Mouse (Mus musculus) MEL-GATA-1-ER (cell line): Measurements from ENCODE around the gene Auts2.

ENCODE experiments used
- DNase-seq: peaks from one replicate; pipeline ENCODE4 v3.0.0-alpha.2; 2012; ENCODE audit warnings: low read depth; ENCODE audit errors: extremely low read depth

The Auts2 gene

DNA sequence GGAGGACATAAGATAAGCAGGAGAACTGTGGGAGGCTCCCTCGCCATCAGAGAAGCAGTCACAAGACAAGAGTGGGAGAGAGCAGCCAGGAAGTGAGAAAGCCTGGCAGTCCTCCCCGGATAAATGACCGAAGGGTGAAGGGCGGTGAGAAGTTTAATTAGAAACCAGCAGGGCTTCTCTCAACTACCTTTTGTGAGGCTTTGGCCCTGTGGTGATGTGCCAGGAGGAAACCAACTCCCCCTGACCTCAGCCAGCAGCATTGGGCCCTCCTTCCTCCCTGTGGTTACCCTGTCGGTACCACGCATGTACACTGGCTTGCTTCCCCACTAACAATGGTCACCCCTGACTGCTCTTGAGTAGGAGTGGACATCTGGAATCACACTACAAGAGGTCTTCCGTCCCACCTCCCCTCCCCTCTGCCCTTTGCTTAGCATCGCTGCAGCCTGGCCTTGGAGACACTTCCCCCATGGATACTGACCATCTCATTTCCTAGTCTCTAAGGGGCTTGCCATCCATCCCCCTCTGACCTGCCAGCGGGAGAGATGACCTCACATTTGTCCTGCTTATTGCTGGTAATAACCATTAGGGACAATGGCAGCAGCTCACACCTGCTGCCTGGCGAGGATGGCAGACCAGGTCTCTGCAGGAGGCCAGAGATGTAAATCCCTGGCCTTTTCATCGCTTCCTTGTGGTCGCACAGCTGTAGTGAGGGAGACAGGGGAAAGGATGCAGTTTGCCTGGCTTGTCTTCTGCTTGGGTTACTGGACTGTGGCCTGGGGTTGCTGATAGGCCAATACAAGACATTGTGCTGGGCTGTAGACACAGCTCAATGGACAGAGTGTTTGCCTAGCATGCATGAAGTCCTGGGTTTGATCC lies 958.6 kb downstream of the Auts2 start:
- no peak for DNase-seq

DNA sequence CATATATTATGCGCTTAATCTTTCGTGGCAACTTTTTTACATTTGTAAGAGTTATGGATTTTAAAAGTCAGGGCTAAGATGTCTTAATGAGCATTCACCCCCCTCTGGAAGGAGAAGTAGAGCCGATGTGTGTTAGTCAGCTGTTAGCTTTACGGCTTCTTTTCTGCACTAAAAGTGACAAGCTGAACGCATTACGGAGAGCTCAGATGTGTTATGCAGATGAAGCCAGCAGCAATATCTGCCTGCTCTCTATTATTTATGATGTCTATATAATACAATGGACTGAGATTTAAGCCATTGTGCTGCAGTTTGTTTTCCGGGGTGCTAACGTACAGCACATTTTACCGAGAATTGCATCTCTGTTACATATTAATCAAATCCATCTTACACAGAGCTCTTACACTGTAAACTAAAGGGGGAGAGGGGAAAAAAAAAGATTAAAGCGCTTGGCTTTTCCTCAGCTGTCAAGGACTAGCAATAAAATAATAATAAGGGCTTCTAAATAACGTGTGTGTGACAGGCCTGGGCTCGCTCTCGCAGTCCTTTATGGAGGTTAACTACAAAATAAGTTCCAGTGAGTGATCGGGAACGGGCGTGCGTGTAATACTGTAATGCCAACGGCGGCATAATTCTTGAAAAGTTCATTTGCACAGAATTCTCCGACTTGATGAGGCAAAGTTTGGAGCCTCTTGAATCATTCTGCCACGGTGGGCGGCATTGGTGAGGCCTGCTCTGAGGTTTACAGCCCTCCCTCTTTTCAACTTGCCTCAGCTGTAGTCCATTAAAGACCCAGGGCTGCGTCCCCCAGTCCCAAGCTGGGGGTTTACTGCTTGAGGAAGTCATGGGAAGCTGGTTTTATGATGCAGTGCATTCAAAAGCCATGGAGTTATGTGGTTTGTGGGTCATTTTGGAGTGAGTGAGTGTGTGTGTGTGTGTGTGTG lies 961.8 kb downstream of the Auts2 start:
- DNase-seq: no peak

DNA sequence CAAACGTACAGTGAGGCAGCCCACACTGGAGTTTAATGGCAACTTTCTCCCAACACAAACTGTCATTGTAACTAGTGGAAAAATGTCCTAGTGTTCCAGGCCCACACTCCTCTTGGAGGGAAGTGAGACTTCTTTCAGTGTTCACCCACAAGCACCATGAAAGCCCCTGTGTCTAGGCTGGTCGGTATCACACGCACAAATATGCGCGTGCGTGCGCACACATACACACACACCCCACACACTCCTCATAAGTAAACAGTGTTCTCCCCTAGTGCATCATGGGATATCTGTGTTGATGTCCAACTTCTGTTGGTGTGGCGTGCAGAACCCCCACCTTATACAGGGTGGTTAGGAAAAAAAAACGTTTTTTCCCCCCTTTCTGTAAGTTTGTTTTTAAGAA lies 964.4 kb downstream of the Auts2 start:
- DNase-seq: no peak

DNA sequence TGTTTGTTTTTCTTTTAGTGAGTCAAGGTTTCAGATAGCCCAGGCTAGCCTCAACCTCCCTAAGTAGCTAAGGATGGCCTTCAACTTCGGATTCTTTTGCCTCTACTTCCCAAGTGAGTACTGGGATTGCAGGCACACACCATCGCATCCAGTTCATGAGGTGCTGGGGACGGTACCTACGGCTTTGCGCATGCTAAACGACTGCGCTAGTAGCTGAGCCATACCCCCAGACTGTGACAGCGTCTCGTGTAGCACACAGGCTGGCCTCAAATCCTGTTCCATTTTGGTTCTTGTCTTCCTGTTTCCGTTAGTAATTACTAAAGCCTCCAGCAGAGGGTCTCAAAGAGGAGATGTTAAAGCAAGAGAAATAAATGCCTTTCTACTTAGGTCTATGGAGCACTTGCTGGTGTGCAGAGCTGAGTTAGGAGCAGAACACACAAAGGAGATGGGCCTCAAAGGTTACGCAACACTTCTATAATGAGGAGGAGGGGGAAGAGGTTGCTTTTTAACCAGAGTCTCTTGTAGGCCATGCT lies 967.3 kb downstream of the Auts2 start:
- DNase-seq: no peak

DNA sequence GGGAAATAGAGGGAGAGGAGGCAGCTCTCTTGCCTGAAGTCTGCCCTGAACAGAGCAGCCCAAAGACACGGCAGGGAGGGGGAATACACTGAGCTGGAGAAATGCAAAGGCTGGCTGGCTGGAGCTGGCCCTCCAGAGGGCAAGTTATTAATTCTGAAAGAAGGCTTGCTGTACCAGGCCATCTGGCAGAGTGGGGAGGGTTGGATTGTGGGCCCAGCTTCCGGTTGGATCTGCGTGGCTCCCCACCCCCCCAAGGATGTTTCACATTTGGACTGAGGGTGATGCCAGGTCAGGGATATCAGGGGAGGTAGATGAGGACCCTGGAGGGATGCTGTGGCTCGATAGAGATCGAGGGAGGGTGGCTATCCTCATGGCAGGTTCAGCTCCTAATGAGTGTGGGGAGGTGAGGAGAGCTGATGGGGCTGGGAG lies 968.0 kb downstream of the Auts2 start:
- DNase-seq: no peak

DNA sequence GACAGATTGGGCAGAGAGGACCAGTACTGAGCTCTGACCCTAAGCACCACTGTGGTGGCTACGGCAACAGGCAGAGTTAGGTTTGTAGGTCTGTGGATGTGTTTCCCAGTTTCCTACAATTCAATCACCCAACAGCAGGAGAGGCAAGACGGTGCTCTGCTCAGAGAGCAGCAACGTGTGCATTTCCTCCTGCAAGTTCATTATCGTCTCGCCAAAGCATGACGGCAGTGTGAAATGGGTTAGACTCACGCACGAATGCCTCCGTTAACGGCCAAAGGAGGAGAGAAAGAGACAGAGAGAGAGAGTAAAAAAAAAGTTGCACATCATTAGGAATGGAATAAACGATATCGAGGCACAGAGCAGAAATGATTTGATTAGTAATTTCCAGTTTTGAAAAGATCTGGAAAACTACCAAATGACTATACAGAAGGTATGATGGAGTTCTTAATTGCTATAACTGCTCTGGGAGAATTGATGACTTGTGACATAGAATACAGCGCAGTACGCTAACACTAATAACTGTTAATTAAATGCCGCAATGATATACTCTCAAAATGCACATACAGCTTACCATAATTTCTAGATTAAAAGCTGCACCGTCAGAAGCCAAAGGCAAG lies 968.6 kb downstream of the Auts2 start:
- DNase-seq: no peak

DNA sequence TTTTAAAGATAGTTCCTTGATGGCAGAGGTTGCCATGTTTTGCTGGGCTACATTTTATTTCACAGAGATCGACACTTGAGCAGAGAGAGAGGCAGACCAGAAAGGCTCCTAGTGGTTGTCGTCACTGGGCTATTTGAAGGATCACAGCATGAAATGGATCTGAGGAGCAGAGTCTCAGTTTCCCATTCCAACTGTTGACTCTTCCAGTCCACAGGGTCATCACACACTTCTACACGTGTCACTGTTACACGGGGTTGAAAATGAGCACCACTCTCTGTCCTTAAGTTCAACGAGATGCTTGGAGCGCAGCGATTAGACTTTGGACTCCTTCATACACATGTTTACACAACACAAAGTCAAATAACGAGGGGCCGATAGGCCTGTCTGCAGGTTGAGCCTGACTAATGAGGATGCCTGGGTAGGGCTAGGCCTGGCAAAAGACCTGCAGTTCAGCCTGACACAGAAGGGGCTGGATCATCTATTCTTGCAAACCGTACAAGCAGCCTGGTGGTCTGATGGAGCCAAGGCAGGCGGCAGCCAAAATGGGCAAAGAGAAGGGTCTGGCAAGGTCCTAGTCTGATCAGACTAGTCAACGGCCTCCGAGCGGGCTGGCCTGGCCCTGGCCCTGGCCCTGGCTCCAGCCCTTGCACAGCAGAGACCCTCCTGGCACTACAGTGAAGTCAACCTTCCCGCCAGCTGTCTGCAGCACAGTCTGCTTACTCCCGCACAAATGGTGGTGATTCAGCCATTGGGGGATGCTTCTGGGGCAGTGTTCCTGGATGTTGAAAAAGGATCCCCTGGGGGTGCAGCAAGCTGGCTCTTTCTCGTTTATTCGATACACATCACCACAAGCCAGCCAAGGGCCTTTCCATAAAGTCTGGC lies 969.6 kb downstream of the Auts2 start:
- no peak for DNase-seq

DNA sequence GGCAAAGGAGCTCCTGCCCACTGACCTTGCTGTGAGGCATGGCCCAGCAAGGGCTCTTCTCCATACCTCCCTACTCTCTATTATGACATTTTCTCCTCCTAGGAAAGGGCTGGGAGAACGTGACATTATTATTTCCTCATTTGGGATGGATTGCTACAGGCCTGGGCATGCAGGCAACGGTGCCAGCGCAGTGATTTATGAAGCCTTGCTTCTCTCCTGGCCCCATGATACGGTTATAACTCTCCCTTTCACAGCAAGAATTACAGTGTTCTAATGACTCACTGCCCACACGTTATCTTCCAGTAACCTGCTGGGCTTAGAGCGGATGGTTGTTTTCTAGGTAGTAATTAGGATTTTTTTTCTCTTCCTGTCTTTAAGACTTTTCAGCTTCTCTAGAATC lies 977.1 kb downstream of the Auts2 start:
- no peak for DNase-seq

DNA sequence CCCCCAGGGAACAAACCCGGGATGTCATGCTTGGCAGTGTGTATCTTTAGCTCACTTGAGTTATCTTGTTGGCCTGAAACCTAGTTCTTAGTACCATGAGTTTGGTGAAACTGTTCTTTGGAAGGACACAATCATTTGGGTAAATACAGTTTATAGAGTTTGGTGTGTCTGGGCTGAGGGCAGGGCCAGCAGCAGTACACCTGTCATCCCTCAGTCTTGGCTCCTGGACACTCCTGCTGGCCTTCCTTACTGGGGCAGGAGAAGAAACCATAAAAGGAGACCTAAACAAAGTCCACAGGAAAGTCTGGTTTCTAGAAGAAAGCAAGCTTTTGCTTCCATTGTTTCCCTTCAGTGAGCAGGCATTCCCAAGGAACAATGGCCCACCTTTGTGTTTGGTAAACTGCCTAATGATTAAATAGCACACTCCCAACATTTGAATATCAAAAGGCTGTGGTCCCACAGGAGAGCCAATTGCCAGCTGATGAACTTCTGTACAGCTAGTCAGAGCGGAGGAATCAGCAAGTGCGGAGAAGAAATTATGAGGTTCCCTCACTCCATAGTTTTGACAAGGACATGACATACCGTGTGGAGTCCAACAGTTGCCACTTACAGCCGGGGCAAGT lies 979.4 kb downstream of the Auts2 start:
- no peak for DNase-seq

DNA sequence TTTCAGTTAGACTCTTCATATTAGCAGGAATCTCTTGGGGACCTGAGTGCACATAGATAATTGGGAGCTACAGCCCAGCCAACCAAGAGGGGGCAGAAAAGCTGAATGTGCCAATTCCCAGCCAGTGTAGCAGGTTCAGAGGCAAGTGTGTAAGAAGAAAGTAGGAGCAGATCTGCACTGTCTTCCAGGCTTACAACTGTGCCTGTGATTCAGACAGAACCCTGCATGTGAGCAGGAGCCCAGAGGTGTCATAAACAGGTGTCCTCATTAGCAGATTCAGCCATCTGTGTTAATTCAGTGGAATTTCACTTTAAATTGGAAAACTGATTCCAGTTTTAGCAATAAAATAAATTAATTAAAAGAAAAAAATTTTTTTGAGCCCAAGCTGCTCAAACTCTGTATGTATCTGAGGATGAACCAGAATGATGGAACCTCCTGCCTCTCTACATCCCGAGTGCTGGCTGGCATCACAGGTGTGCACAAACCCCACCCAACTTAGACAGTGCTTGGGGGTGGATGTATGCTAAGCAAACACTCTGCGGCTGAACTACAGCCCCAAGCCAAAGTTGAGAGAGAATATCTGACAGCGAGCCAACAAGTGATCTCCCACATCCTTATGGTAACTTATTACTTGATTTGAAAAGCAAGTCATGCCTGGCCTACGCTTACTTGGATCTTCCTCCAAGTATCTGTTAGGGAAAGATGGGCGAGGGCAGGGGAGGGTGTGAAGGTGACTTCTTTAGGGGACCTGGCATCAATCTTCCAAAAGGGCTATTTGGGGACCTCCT lies 982.2 kb downstream of the Auts2 start:
- no peak for DNase-seq

DNA sequence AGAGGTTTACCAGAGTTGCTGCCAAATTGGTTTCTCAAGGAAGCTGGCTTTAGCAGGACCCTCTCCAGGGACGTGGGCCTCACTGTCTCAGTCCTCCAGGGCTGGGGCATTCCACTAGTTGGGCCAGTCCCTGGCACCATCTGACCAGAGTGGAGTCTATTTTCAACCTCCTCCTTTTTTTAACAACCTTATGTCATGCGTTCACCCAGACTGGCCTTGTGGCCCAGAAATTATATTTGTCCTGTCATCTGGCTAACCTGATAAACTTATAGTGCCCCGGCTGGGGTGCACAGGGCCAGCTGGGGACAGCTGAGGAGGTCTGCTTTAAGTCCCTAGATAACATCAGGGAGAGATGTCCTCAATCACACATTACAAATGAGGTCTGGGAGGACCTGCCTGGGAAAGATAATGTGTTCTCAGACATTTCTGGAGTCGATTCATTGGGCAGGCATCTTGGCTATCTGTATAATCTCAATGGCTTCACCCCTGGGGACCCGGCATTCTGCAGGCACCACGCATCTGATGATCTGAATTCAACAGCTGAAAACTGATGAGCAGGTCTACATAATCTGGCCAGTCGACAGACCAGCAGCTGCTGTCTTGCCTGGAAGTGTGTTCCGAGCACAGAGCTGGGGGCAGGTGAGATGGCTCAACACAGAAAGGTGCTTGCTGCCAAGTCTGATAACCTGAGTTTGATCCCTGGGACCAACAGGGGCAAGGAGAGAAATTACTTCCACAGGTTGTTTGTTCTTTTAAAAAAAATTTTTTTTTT lies 984.6 kb downstream of the Auts2 start:
- no peak for DNase-seq

DNA sequence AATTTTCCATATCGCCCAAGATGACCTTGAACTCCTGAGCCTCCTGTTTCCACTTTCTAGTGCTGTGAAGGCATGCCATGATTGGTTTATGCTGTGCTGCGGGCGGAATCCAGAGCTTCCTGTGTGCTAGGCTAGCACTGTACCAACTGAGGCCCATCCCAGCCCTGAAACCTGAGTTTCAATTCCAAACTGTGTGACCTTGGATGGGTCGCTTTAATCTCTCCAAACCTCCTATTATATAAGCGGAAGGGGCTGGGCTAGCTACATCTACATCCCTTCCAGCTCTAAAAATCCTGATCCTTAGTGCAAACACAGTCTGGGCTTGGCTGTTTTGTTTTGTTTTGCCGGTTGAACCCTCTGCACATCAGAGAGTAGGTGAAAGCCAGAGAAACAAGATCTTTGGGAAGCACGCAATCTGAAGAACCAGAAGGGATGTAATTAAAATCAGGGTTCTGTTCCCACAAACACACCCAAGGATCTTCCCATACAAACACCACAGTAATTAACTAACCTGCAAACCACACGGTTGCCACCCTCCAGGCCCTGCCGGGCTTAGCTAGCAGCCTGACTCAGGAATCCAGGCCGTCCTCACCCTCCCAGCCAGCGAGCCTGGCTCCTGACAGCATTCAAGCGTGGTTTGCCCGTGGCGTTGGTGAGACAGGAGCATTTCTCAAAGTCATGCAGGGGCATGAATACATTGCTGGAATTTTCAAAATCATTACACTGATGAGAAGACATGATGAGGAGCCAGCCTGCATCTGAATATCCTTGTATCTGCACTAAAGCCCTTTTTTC lies 985.4 kb downstream of the Auts2 start:
- no peak for DNase-seq

DNA sequence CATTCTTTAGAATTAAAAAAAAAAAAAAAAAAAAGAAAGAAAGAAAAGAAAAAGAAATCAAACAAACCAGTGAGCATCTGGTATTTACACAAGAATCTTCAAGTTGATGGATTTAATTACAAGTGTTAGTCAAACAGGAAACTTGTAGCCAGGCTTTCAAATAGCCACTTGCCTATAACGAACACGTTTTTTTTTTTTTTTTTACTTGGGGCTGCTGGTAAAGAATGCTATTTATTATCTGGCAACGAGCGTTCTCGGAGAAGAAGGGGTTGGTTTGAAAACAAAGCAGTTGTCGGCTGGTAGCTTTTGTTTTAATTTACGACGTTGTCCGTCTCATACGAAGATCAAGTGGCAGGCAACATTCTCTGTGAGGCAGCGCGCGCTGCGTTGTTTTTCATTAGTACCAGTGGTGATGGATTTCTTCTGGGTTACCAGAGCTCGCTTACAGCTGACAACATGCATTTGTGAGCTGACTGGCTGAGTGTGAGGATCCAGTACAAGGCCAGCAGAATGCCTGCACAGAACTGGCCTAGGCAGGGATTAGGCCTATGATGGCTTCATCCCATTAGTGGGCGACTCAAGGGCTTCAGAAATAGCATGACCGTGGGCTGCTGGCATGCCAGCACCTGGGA lies 994.1 kb downstream of the Auts2 start:
- no peak for DNase-seq

DNA sequence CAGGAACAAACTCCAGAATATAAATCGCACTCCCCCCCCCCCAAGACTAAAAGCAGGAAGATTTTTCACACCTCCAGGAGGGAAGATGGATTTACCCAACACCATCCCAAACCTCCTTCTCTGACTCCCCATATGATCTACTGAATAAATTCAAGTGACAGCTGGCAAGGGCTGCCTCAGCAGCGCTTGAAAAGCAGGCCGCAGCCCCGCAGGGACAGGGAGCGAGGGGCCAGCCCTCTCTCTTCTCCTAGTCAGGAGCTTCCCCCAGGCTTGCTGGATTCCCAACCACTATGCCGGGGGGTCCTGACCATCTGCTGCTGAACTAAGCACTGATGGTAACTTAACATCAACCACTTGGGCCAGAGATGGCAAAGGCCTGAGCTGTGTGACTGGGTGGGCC lies 995.2 kb downstream of the Auts2 start:
- no peak for DNase-seq

DNA sequence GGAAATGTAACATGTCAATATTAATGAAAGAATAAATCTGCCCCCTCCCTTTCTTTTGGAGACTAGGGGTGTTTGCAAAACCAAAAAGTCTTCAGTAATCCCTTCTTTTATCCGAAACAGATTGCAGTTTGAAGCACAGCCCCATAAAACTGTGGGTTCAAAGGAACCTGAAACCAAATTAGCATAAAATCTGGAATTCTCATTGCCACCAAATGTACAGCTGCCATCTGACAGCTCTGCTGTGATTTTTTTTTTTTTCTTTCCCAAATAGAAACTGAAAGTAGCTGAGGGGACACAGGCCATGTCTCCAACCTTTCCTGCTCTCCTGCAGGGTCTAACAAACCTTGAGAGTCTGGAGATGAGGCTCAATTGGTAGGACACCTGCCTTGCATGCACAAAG lies 996.7 kb downstream of the Auts2 start:
- no peak for DNase-seq

DNA sequence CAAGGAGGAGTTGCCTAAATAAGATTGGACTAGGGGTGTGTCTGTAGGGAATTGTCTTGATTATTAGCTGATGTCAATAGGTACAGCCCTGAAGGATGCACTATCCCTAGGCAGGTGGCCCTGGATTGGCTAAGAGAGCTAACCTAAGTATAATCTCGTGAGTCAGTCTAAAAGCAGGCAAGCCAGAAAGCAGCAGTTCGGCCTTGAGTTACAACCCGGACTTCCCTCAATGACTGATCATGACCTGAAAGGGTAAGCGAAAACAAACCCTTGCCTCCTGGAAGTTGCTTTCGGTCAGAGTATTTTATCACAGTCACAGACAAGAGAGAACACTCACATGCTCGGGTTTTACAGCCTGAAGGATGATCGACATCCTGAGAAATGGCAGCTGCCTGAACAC lies 998.8 kb downstream of the Auts2 start:
- DNase-seq: no peak

DNA sequence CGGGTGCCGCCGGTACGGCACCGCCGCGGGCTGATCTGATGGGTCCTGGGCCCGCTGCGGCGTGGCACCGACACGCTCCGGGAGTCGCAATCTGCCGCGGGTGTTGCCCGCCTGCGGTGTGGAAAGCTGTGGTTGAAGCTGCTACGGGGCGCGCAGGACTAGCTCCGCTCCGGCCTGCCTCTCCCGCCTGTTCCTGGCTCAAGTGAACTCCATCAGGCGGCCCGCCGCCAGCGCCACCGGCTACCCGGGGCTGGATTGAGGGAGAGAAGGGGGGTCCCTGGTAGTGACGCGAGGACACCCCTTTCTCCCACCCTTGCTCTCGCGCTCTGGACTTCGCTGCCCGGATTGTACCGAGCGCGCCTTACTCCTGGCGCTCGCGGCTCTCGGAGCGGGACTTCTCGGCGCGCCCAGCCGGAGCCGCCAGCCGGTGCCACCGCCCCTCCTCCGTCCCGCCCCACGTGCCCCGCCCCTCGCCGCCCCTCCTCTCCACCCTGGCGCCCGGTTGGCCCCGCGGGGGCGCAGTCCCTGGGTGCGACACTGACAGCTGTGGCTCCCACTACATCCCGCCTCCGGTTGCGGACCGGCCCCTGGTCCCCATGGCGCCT lies 1004.7 kb downstream of the Auts2 start:
- DNase-seq: no peak
